Mouse (Mus musculus) forelimb bud, embryonic 11.5 days (tissue): ENCODE results near the gene Sept6.

Source experiments
- DNase-seq: peaks from one replicate; pipeline ENCODE4 v3.0.0-alpha.2; 2012; ENCODE audit warnings: low read depth, low spot score

The Sept6 gene

DNA sequence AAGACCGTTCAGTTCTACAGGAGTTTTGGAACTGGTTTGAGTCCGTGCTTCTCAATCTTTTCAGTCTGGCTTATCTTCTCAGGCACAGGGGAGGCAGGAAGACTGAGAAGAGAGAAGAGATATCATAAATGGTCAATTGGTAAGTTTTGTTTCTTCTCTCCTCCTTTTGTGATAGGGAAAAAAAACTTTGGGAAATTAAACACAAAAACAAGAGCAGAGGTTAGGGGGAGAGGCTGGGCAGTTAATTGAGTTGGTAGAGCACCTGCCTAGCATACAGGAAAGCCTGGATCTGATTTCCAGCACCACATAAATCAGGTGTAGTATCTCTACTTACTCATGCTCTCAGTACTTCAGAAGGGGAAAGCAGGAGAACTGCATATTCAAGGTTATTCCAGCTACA is at the start of gene Sept6:
TSS of gene Sept6 (minus strand) at position 101 of the 400 bp plus-strand sequence.
- DNase-seq, result no peak

- DNase-seq, result no peak
Observed at GRCm38 (mm10) chrX:37028378-37028777, 36.8 kb upstream of the Sept6 start.

DNA sequence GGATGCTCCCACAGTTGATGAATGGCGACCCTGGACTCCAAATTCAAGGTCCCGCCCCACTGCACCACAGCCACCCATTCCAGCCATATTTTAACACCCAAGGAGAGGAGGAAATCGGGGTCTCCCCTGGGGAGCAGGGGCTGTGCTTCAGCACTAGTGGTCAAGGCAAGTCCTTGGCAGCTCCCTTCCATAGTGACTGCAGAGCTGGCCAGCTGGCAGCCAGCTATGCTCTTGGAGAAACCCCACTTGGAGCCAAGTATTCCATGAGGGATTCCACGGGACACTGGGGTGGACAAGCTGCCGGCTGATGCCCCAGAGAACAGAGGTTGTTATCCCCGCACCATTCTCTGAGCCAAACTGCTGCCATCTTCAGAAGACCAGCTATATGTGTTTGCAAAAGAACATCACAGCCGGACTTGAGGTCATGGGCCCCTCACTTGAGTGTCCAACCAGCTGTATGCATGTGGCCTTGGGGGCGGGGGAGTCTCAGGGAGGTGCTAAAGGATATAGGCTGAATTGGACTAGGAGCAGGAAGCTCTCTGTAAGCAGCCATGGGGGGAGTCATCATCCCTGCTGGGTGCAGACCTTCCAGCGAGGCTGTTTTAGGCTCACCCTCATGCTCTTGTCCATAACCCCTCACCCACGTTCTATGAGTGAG is 32.2 kb upstream of the Sept6 start:
- DNase-seq, result no peak

DNA sequence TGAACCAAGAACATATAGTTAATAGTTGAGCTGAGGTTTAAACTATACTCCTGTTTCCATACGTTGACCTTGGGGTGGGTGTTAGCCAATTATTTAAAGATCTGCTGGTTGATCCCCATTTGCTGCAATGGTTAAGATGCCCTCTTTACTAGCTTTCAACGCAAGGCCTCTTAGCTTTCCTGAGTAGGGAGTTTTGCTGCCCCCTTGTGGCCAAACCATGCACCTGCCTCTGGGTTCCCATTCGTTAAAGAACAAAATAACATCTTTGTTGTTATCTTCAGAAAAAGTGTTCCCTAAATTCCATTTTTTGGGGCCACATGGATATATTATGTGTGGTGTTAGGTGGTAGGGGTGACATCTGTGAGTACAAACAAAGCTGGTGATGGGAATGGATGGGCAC is 31.1 kb upstream of the Sept6 start:
- DNase-seq, result peak; percentile 52

DNA sequence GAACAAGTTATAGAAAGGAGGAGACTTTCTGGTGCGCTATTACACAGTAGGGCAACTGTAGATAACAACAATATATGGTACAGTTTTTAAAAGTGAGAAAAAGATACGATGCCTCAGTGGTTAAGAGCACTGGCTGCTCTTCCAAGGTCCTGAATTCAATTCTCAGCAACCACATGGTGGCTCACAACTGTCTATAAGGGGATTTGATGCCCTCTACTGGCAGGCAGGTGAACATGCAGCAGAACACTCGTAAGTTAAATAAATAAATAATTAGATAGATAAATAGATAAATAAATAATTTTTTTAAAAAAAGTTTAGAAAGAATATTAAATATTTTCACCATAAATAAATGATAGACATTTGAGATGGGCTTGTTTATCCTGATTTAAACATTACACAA is 27.5 kb upstream of the Sept6 start:
- DNase-seq, result no peak

- no peak for DNase-seq
Observed at GRCm38 (mm10) chrX:37018150-37018654, 26.6 kb upstream of the Sept6 start.

- no peak for DNase-seq
Observed at GRCm38 (mm10) chrX:37013870-37014269, 22.3 kb upstream of the Sept6 start.

GRCm38 (mm10) chrX:36991039-36991438 is 555 bp downstream of the Sept6 start:
- no peak for DNase-seq

GRCm38 (mm10) chrX:36989752-36990404 is 1.7 kb downstream of the Sept6 start:
- DNase-seq, result no peak

DNA sequence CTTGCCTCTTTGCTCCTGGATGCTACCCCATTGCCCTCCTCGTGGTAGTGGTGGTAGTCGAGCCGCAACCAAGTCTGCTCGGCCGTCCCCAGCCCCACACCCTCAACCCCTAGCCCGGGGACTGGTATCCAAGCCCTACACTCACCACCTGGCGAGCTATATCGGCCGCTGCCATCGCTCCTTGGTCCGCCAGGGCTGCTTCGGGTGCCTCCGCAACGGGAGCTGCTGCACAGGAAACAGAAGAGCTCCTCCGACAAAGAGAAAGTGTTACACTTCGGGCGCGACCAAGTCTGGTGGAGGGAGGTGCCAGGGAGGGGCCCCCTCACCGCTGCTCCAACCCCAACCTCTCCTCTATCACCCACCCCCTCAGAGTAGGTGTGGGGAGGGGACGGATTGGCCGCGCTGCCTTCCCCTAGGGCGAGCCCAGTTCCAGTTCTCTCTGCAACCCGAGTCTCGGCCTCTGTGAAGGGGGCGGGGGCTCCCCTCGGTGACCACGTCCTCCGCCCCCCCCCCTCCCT is 2.3 kb downstream of the Sept6 start:
- DNase-seq, result peak; percentile 81

DNA sequence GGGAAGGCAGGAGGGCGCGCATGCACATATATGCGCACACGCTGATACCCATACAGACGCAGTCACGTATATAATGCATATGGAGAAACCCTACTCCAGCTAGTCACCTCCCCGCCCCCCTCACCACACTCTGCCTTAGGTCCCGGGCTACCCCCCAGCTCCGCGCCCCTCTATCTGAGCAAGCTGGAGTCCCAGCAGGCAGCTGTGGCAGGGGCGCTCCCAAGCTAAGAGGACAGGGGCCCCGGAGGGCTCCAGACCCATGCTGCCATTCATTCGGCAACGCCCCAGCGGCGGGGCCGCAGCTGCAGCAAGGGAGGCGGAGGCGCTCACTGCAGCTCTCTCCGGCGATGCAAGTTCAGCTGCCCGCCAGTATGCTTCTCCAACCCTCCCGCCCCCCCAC is 2.8 kb downstream of the Sept6 start:
- peak; percentile 17 for DNase-seq

- no peak for DNase-seq
Observed at GRCm38 (mm10) chrX:36987851-36988250, 3.7 kb downstream of the Sept6 start.

DNA sequence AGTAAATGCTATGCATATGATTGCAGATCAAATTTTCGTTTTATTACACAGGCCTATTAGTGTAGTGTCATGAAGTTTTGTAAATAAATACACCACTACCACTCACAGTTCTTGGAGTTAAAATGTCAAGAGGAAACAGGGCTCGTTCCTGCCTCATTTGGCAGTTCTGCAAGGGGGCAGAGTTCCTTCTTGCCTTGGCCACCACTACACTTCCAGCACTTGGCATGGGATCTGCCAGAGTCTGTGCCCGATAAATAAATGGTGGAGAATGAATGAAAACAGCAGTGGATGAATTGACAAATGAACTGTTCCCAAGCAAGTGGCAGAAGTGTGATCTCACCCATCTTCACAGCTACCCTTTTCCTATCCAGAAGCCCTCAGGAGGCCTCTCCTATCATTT is 6.6 kb downstream of the Sept6 start:
- no peak for DNase-seq

DNA sequence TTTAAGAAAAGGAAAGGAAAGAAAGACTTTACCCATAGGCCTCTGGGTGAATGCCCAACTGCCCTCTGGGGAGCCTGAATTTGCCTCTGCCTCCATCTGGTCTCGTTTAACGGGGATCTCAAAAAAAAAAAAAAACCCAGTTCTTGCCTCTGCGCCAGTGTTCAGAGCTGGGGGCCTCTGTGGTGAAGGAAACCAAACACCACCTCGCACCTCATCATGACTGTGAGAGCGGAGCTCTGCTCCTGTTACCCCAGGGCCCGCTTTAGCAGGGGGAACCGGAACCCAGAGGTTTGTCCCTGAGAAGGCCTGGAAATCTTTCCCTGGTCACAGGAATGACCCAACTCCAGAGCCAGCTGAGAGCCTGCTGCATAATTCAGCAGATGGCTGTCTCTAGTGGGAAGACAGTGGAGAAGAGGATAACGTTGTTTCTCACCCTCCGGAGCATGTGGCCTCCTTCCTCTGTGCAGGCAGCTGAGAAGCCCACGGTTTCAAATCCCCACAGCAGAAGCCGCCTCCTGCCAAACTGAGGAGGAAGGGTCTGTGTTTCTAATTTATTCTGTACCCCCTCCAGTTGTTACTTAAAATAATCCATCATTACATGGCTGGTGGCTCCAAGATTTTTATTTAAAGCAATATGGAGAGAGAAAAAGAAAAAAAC is 7.8 kb downstream of the Sept6 start:
- DNase-seq, result peak; percentile 74

DNA sequence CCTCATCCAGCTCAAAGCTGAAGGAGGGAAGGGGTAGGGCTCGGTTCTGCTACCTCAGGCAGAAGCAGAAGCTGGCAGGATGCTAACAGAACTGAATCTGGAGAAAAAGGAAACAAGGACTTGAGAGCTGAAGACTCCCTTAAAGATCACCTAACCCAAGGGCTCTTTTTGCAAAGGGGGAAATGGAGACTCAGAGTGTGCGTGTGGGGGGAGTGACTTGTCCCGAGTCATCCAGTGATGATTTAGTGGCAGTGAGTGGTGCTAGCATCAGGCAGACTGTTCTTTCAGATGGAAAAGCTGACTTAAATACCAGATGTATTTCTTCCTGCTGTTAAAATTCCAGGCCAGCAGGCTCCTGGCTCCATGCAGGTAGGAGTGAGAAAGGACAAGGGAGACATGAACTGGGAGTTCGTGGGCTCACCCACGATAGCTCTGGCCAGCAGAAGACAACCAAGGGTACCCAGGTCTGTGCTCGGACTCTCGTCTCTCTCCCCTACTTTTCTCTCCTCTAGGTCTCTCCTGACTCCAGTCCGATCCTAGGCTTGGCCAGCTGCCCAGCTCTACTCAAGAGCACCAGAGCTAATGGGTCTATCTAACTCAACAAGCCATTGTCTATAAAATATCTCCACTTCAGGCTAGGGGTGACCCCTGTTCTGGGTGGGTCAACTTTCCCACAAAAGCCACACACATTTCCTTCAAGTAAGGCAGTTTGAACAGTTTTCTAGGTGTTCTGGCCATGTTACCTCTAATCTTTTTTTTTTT is 8.5 kb downstream of the Sept6 start:
- peak; percentile 38 for DNase-seq

GRCm38 (mm10) chrX:36980563-36981187 is 10.9 kb downstream of the Sept6 start:
- no peak for DNase-seq

- no peak for DNase-seq
Observed at GRCm38 (mm10) chrX:36977863-36978262, 13.7 kb downstream of the Sept6 start.

DNA sequence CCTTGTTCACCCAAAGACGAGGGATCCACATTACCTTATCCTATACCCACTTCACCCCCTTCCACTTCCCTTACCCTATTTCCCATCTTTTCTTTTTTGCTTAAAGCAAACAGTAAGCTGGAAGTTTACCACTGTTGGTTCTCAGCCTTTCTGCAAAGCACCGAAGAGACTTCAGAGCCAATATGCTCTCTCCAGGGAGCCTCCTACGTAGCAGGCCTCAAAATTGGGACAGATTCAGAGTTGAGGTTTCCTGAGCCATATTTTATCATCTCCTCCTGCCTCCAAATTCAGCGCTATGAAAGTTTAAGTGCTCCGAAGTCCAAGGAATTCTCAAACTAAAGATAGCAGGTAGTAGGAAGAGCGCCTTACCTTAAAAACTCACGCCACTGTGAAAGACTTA is 14.6 kb downstream of the Sept6 start:
- DNase-seq, result no peak

DNA sequence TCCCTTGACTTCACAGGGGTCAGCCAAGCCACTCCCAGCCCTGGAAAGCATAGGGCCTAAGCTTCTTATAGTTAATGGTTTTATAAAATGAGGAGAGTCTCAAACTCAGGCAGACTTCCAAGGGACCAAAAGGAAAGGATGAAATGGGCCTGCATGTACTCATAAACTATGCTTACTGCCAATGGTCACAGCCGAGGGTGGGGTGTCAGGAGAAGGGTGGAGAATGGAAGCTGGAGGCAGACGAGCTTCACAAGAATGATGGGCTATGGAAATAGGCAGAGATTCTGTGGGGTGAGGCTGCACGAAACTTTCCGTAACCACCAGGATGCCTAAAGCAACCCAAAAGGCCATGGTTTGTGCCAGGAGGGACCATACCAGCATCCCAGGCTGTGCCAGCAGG is 15.3 kb downstream of the Sept6 start:
- no peak for DNase-seq

DNA sequence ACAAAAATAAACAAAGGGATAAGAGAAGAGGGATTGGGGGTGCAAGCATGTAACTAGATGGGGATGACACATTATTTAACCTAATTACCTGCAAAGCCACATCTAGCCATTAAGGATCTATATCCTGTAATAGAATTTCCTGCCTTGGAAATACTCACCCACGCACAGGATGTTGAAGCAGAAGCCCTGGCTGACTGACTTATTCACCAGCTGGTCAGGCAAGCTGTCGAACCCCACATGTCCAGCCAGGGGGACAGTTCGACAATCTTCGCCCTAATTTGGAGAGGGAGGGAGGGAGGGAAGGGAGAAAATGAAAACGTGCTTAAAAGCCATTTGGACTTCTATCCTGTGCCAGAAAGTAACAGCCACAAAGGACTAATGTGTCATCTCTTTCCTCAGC is 16.7 kb downstream of the Sept6 start:
- DNase-seq, result no peak

DNA sequence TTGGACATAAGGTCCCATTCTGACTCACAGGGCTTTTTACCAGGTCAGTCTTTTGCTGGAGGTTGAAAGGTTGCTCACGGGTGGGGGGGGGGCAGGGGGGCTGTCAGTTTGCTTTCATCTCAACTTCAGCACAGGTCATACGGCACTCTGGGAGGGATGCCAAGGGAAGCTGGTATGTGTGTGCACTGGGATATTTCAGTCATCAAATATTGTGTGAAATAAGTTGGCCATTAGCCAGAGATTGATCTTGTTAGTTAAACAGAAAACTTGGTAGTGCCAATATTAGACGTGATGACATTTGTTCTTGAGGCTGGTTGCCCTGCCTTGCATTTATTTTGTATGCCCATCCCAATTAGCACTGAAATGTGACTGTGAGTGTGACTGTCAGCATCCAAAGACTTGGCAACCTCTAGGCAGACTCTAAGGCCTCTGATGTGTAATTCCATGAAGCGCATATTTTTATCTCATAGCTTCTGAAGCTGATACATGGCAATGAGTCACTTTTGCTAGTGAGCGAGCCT is 18.6 kb downstream of the Sept6 start:
- DNase-seq, result no peak
